Mouse (Mus musculus): ENCODE measurements at regions not wholly inside any gene's neighbourhood (a gene's known extent, or its start where the extent isn't known, plus 50 kb on each side); places are given as distances from the start of the nearest gene placed in this dataset.

- no peaks in the 10 kb centered on the region for H3K27me3 ChIP-seq (replicated peaks)
- H3K9me3 ChIP-seq, result no peaks in the 10 kb centered on the region
- H3K36me3 ChIP-seq, result no peaks in the 10 kb centered on the region
- no peak overlapping the region for H3K27ac ChIP-seq
- no peak overlapping the region for H3K9ac ChIP-seq
- H3K4me2 ChIP-seq (replicated peaks), result no peak overlapping the region
- H3K4me3 ChIP-seq, result no peak overlapping the region
- no peaks in the 10 kb centered on the region for H3K4me1 ChIP-seq
- no peak for ATAC-seq (ENCODE audit: low FRiP score, low read depth)
- 87% methylated on average over 4 of the region's 4 CpGs for WGBS
Observed at GRCm38 (mm10) chrX:11978679-11979078, 181.5 kb downstream of the Bcor start.

GRCm38 (mm10) chrX:11983276-11983675, 176.9 kb downstream of the Bcor start:
- no peaks in the 10 kb centered on the region for H3K27me3 ChIP-seq (replicated peaks)
- 84% methylated on average over 1 of the region's 1 CpGs for WGBS
- no peak overlapping the region for H3K4me2 ChIP-seq (replicated peaks)
- no peaks in the 10 kb centered on the region for H3K36me3 ChIP-seq
- ATAC-seq (ENCODE audit: low FRiP score, low read depth), result no peak
- H3K4me3 ChIP-seq, result no peak overlapping the region
- H3K4me1 ChIP-seq, result no peaks in the 10 kb centered on the region
- H3K27ac ChIP-seq, result no peak overlapping the region
- no peaks in the 10 kb centered on the region for H3K9me3 ChIP-seq
- no peak overlapping the region for H3K9ac ChIP-seq

All from neural tube, embryonic 12.5 days (tissue).